Mouse (Mus musculus) heart, embryonic 16.5 days (tissue): Measurements from ENCODE around the gene Ghrl. TPM values are rescaled to one million over a fixed set of nuclear protein-coding genes. Genes with fewer than 3 reads are reported as not detected.

ENCODE experiments used
- ATAC-seq: fragments of 200-750 bp; cut with Nextera tagmentation; replicated peaks from 2 replicates; pipeline ENCODE4 v1.8.0; 2017; ENCODE audit warnings: moderate number of reproducible peaks; ENCODE audit not compliant: insufficient read depth, low FRiP score; ENCODE audit errors: extremely low read depth
- H3K27ac ChIP-seq: fragments of 300-500 bp; sonication (generic); 2 replicates; pipeline ENCODE4 v1.5.1; 2014; ENCODE audit warnings: mild to moderate bottlenecking, low read length, control low read depth, moderate library complexity
- H3K27me3 ChIP-seq: fragments of 300-500 bp; sonication (generic); 2 replicates; pipeline ENCODE4 v1.6.1; 2014; ENCODE audit warnings: low read length, mixed read lengths; ENCODE audit not compliant: control insufficient read depth, insufficient read depth
- H3K36me3 ChIP-seq: fragments of 300-500 bp; sonication (generic); 2 replicates; pipeline ENCODE4 v1.6.1; 2014; ENCODE audit not compliant: control insufficient read depth, insufficient read depth
- H3K4me1 ChIP-seq: fragments of 300-500 bp; sonication (generic); 2 replicates; pipeline ENCODE4 v1.6.1; 2014; ENCODE audit warnings: low read length, mixed read lengths; ENCODE audit not compliant: control insufficient read depth, insufficient read depth
- H3K4me2 ChIP-seq: fragments of 300-500 bp; sonication (generic); 2 replicates; pipeline ENCODE4 v1.6.1; 2014; ENCODE audit warnings: low read depth, mild to moderate bottlenecking, control low read depth, low read length
- H3K4me3 ChIP-seq: fragments of 300-500 bp; sonication (generic); 2 replicates; pipeline ENCODE4 v1.5.1; 2014; ENCODE audit warnings: mild to moderate bottlenecking, control low read depth, low read length
- H3K9ac ChIP-seq: fragments of 300-500 bp; sonication (generic); 2 replicates; pipeline ENCODE4 v1.6.1; 2014; ENCODE audit warnings: low read length, control low read depth
- H3K9me3 ChIP-seq: fragments of 300-500 bp; sonication (generic); replicated peaks from 2 replicates; pipeline ENCODE4 v1.6.1; 2016; ENCODE audit warnings: low read length; ENCODE audit not compliant: control insufficient read depth
- WGBS: fragments of 180-500 bp; shearing (Covaris S2); extraction: QIAGEN DNeasy Blood & Tissue Kit; methylation state at CpG from one replicate; pipeline ENCODE4 v1.1.7; 2014; 5-methylcytosine and 5-hydroxymethylcytosine counted together
- polyA plus RNA-seq: library from polyadenylated mRNA; unstranded; fragments of >200 nt; fragmentation: Nextera tagmentation; extraction: Ambion mirVana; gene quantifications from 2 replicates; pipeline ENCODE4 v1.2.1, GENCODE M21; 2015

Gene Ghrl
- polyA plus RNA-seq, 1 experiment from 2014 or later, result 0.30 TPM

DNA sequence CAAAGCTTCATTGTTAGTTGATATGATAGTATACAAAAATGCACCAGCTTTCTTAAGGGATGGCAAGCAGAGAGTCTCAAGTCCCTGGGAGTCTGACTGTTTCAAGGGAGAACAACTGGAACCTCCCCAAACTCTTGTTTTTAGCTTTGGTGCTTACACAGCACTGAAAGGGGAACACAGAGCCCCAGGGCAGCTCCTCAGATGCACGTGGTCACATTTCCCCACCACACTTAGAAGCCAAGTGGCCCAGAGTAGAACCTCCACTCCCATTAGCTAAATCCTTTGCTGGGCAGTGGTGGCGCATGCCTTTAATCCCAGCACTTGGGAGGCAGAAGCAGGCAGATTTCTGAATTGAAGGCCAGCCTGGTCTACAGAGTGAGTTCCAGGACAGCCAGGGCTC, 21.7 kb upstream of the Ghrl start:
- no peak overlapping the region for H3K4me3 ChIP-seq

DNA sequence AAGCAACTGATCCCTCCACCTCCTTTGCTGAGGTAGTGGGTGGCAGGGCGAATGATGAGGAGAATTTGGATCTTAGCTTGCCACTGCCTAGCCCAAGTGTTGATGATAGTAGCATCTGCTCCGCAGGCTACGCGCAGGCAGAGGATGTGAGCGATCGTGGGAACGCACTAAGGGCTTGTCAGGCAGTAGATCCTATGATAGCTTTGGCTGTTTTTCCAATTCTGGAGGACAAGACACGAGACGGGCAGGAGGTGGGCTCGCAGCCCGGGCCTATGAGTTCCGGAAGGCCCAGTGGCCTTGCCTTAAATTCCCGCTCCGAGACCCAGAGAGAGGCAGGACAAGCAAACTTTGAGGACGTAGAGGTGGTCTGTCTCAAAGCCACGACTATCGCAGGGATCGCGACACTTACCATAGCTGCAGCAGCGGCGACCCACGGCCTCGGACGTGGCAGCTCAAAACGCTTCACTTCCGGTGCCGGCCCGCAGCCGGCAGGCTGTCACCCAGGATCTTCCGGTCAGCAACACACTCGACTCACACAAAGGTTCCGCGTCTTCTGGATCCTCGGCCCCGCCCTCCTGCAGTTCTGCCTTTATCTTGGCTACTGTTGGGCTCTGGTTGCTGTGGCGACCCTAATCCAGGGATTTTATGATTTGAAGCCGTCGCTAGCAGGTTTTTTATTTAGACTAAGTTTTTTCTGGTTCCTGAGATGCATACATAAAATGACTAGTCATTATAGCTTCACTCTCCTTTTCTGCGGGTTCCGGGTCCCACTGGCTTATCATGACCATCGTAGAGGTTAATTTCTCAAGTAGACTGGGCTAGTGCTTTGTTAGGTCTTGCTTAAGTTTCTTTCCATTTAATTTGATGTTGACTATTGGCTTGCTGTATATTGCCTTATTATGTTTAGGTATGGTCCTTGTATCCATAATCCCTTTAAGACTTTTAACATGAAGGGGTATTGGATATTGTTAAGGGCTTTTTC, 20.8 kb upstream of the Ghrl start, which contains the start of gene Sec13:
Sec13 (minus strand) TSS at position 508 of the 982 bp plus-strand sequence.
- H3K4me1 ChIP-seq, result peaks cover 11% of the 10 kb centered on the region
- ATAC-seq, result peak; percentile 84
- H3K4me3 ChIP-seq, result peak within 1 kb of the TSS; percentile 99
- H3K9me3 ChIP-seq, result no peaks in the 10 kb centered on the region
- peak within 1 kb of the TSS; percentile 95 for H3K4me2 ChIP-seq
- WGBS, result 6% methylated on average over 41 of the region's 41 CpGs
- no peaks in the 10 kb centered on the region; the same call in 1 of the 2 replicates for H3K27me3 ChIP-seq
- H3K36me3 ChIP-seq, result peaks cover 10% of the 10 kb centered on the region
- peak within 1 kb of the TSS; percentile 60 for H3K27ac ChIP-seq
- peak within 1 kb of the TSS; percentile 95 for H3K9ac ChIP-seq

More for the DNA sequence above, 21.7 kb upstream of the Ghrl start:
- peaks cover 11% of the 10 kb centered on the region for H3K4me1 ChIP-seq
- no peak overlapping the region for H3K9ac ChIP-seq
- no peak overlapping the region for H3K27ac ChIP-seq
- H3K4me2 ChIP-seq, result no peak overlapping the region
- WGBS, result 65% methylated on average over 2 of the region's 2 CpGs
- H3K27me3 ChIP-seq, result peaks cover 6% of the 10 kb centered on the region; the same call in 1 of the 2 replicates
- H3K9me3 ChIP-seq, result no peaks in the 10 kb centered on the region
- no peak for ATAC-seq
- peaks cover under 1% of the 10 kb centered on the region; the same call in 1 of the 2 replicates for H3K36me3 ChIP-seq

DNA sequence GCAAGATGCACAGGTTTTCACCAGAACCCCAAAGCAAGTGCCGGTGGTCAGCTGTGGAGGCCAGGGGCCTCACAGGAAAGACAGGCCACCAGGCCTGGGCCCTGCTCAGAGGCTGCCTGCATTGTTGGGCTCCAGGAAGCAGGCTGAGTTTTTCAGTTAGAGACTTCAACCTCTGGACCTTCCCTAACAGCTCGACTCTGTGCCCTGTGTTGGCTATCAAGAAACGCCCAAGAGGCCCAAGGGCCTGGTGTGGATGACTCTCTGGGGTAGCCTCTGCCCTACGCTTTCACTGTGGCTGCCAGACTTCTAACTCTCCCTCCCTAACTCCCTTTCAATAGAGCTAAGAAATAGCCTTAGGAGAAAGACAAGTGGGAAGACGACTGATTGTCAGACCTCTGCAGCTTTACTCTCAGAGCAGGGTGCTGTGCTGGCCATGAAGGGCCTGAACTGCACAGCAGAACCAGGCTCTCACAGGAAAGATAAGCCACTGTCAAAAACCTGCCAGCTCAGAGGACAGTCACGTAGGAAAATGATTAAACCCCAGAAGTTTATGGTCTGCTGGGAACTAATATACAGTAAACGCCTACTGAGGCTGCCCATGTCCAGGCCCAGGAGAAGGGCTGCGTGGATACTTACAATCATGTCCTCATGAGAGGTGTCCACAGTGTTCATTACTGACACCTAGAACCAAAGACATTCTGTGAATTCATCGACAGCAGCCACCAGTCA, 17.8 kb upstream of the Ghrl start:
- Histone ChIP-seq H3K9ac (no peak overlapping the region), H3K4me1 (peaks cover 11% of the 10 kb centered on the region), H3K4me2 (no peak overlapping the region), H3K27ac (no peak overlapping the region), H3K36me3 (peaks cover 31% of the 10 kb centered on the region), H3K27me3 (no peaks in the 10 kb centered on the region), H3K4me3 (no peak overlapping the region), H3K9me3 (no peaks in the 10 kb centered on the region)
- no peak for ATAC-seq
- WGBS, result 85% methylated on average over 9 of the region's 9 CpGs

DNA sequence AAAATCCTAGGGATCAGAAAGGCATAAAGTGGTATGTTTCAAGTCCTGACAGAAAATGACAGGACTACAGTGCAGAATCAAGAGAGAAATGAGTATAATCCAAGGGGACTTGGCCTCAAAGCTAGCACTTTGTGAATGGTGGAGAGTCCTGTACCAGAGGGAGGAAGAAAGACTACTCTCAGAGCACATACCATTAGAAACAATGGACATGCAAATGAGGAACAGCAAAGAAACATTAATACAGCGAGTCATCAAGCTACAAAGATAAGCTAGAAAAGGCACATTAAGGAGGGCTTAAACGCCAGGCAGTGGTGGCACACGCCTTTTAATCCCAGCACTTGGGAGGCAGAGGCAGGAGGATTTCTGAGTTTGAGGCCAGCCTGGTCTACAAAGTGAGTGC, 11.6 kb upstream of the Ghrl start:
- no peaks in the 10 kb centered on the region for H3K9me3 ChIP-seq
- H3K36me3 ChIP-seq, result peaks cover 88% of the 10 kb centered on the region
- H3K4me1 ChIP-seq, result no peaks in the 10 kb centered on the region
- H3K9ac ChIP-seq, result no peak overlapping the region
- WGBS, result 85% methylated on average over 3 of the region's 3 CpGs
- no peak overlapping the region for H3K27ac ChIP-seq
- no peak overlapping the region for H3K4me3 ChIP-seq
- ATAC-seq, result no peak
- H3K4me2 ChIP-seq, result no peak overlapping the region
- H3K27me3 ChIP-seq, result no peaks in the 10 kb centered on the region

DNA sequence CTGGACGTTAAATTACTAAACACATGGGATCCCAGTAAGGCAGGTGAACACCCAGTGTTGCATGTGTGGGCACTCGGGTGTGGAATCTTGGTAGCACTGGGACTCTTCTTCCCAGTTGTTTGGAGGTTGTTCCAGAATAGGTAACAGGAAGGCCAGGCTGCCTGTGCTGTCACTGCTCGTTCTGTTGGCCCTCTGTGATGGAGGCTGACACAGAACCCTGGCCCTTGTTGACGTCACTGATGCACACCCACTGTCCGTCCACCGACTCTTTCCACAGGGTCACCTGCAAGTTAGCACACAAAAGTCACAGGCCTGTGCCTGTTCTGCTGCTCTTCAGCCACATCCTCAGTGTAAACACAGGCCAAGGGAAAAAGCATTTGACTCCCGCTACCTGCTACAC, 8.5 kb upstream of the Ghrl start:
- H3K9me3 ChIP-seq, result no peaks in the 10 kb centered on the region
- no peak overlapping the region for H3K4me3 ChIP-seq
- no peak overlapping the region for H3K4me2 ChIP-seq
- no peak for ATAC-seq
- H3K9ac ChIP-seq, result no peak overlapping the region
- WGBS, result 81% methylated on average over 7 of the region's 7 CpGs
- no peak overlapping the region for H3K27ac ChIP-seq
- H3K4me1 ChIP-seq, result no peaks in the 10 kb centered on the region
- H3K36me3 ChIP-seq, result peaks cover 72% of the 10 kb centered on the region
- H3K27me3 ChIP-seq, result no peaks in the 10 kb centered on the region

DNA sequence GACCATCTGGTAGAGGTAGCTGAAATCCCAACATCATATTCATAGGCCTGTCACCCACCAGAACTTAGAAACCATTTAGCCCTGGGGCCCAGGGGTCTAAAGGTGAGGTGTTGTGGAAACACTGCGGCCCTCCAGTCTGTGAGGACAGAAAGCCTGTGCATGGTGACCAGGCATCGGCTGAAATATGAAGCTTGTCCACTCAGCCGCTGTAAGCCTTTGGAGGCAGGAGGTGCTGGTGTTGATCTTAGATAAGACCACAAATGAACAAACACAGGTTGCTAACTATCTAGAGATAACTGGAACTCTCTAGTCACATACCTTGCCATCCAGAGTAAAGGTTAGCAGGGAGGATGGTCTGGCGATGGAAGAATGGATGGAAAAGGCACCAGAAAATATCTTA, 1.4 kb upstream of the Ghrl start:
- H3K4me2 ChIP-seq, result no peak overlapping the region
- 79% methylated on average over 4 of the region's 4 CpGs for WGBS
- no peaks in the 10 kb centered on the region for H3K4me1 ChIP-seq
- no peaks in the 10 kb centered on the region for H3K27me3 ChIP-seq
- H3K9ac ChIP-seq, result no peak overlapping the region
- H3K4me3 ChIP-seq, result no peak overlapping the region
- H3K27ac ChIP-seq, result no peak overlapping the region
- no peak for ATAC-seq
- peaks cover 28% of the 10 kb centered on the region for H3K36me3 ChIP-seq
- H3K9me3 ChIP-seq, result no peaks in the 10 kb centered on the region

DNA sequence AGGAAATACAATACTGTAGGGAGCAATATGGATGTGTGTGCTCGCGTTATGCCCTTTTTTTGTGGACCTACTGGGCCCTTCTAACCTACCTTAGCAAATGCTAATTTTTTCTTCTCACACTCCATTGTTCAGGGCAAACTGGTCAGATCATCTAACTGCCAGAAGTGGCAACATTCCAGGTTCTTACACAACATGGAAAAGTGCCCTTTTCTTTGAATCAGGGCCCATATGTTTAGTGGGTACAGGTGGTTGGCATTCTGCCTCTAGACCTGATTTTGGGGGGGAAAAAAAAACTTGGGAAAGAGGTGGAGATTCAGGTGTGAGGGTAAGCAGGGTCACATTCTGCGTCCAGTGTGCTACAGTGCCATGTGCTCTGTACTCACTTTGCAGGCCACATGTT, 2.1 kb downstream of the Ghrl start:
- Histone ChIP-seq H3K36me3 (peaks cover 47% of the 10 kb centered on the region), H3K27ac (no peak overlapping the region), H3K4me3 (no peak overlapping the region), H3K27me3 (no peaks in the 10 kb centered on the region), H3K9ac (no peak overlapping the region), H3K9me3 (no peaks in the 10 kb centered on the region), H3K4me2 (no peak overlapping the region), H3K4me1 (no peaks in the 10 kb centered on the region; the same call in 1 of the 2 replicates)
- ATAC-seq, result no peak
- WGBS, result 93% methylated on average over 3 of the region's 3 CpGs

DNA sequence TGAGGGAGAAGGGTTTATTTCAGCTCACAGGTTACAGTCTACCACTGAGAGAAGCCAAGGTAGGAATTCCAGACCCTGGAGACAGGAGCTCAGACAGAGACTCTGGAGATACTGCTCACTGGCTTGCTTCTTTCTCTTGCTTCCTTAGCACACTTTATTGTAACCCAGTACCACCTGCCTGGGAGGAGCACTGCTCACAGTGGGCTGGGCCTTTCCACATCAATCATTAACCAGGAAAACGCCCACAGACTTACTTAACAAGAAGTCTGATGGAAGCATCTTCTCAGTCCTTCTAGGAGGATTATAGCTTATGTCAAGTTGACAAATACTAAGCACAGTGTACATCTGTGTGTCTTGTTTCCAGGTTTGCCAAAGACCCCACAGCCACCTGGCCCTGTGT, 4.9 kb downstream of the Ghrl start:
- H3K9me3 ChIP-seq, result no peaks in the 10 kb centered on the region
- WGBS, result 83% methylated on average over 1 of the region's 1 CpGs
- no peaks in the 10 kb centered on the region; the same call in 1 of the 2 replicates for H3K4me1 ChIP-seq
- no peaks in the 10 kb centered on the region for H3K27me3 ChIP-seq
- peaks cover 66% of the 10 kb centered on the region for H3K36me3 ChIP-seq
- no peak overlapping the region for H3K4me2 ChIP-seq
- H3K9ac ChIP-seq, result no peak overlapping the region
- H3K4me3 ChIP-seq, result no peak overlapping the region
- ATAC-seq, result no peak
- no peak overlapping the region for H3K27ac ChIP-seq

DNA sequence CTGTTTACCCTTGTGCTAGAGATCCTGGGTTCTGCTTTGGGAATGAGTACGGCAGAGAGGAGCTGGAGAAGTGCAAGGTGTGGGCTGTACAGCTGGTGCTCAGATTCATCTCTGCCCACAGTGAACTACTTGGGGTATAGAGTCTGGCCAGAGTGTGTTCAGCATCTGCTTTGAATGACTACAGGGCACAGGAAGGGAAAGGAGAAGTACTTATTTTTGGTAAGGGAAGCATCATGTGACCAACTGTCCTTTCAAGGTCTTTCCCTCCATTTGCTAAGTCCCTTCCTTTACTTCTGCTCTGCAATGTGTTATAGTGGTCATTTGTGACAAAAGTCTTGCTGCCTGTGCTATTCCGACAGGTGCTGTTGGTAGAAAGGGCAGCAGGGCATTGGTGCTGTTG, 5.4 kb downstream of the Ghrl start:
- Histone ChIP-seq H3K27ac (no peak overlapping the region), H3K9me3 (no peaks in the 10 kb centered on the region), H3K4me2 (no peak overlapping the region), H3K9ac (no peak overlapping the region), H3K4me1 (no peaks in the 10 kb centered on the region; the same call in 1 of the 2 replicates), H3K36me3 (peaks cover 66% of the 10 kb centered on the region), H3K4me3 (no peak overlapping the region), H3K27me3 (no peaks in the 10 kb centered on the region)
- 91% methylated on average over 2 of the region's 2 CpGs for WGBS
- no peak for ATAC-seq
